Mouse (Mus musculus): ENCODE results near the gene Ntf5. TPM values are rescaled to one million over a fixed set of nuclear protein-coding genes. Genes with fewer than 3 reads are reported as not detected.

Ntf5 gene
- not detected in 2 replicates for polyA plus RNA-seq (2015; fragmentation: Nextera tagmentation; extraction: Ambion mirVana)

- Histone ChIP-seq H3K27ac (replicated peaks) (no peak within 1 kb of the TSS), H3K4me2 (peak within 1 kb of the TSS; percentile 82), H3K36me3 (no peaks in the 10 kb centered on the region), H3K4me1 (replicated peaks) (peaks cover 13% of the 10 kb centered on the region), H3K27me3 (peaks cover 100% of the 10 kb centered on the region), H3K4me3 (peak within 1 kb of the TSS; percentile 46), H3K9ac (peak within 1 kb of the TSS; percentile 68), H3K9me3 (no peaks in the 10 kb centered on the region)
- ATAC-seq (ENCODE audit: low read depth): peak; percentile 34
- 2% methylated on average over 45 of the region's 45 CpGs for WGBS
Observed at GRCm38 (mm10) chr7:45413113-45413863, at the start of gene Ntf5. Gene Ntf5 (plus strand): TSS chr7:45413695.

GRCm38 (mm10) chr7:45363983-45364382 lies 49.5 kb upstream of the Ntf5 start:
- H3K36me3 ChIP-seq: peaks cover 5% of the 10 kb centered on the region
- ATAC-seq (ENCODE audit: low read depth): no peak
- H3K4me3 ChIP-seq: no peak overlapping the region
- no peak overlapping the region for H3K4me2 ChIP-seq
- no peak overlapping the region for H3K9ac ChIP-seq
- H3K27me3 ChIP-seq: peaks cover 45% of the 10 kb centered on the region
- H3K27ac ChIP-seq (replicated peaks): no peak overlapping the region
- H3K4me1 ChIP-seq (replicated peaks): peaks cover 62% of the 10 kb centered on the region
- H3K9me3 ChIP-seq: no peaks in the 10 kb centered on the region
- 86% methylated on average over 2 of the region's 2 CpGs for WGBS

DNA sequence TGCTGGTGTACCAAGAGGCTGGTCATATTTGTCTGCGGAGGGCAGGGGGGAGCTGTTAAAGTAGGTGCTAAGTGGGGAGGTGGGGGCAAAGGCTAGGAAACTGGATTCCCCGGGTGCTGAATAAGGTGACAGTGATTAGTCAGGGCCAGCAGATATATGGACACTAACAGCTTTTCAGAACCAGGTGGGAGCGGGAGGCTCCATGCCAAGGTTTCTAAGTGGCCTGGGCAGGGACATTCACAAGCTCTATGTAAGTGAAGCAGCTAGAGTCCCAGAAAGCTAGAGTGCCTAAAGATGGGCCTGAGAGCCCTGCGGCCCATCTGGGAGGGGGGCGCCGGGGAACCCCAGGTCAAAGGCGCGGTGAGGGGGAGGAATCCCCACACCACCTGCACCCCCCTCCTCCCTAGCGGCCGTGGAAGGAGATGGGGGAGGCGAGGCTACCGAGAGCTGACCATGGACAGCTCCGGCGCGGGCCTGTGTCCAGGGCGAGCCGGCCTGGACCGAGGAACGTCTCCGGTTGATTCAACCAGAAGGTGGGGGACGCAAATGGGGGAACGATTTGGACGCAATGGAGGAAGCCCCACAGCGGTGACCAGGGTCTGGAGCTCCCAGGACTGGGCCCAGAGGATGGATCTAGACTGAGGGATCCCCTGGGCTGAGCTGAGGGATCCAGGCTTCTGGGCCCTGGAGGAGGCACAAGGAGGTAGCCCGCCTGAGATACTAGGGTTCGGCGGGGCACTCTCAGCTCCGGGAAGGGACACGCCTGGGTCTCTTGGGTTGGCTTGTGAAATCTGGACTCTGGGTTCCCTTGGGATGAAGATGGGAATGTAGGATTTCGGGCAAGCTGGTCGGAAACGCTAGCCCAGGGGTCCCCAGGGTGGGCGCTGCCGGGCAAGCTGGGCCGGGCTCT lies 47.5 kb upstream of the Ntf5 start:
- peaks cover 81% of the 10 kb centered on the region for H3K4me1 ChIP-seq (replicated peaks)

DNA sequence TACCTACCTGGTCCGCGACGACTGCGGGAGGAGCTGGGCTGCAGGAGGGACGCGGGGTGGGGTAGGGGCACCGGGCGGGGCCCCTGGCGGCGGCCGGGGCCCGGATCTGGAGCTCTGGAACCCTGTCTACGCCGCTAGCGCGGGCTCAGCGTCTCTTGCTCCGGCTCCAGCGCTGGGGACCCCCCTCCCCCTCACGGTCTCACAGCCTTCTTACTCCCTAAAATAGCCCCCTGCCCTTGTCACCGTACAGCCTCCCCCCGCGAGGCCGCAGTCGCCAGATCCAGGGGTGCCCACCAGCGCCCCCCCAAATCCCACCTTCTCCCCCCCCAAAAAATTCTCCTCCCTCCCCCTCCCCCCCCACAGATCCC lies 46.9 kb upstream of the Ntf5 start, which contains the start of gene Ppfia3:
TSS of gene Ppfia3 (minus strand) at position 368 of the 368 bp plus-strand sequence.
- peak within 1 kb of the TSS; percentile 82 for H3K4me3 ChIP-seq
- peak; percentile 41 for ATAC-seq (ENCODE audit: low read depth)
- H3K9ac ChIP-seq: peak within 1 kb of the TSS; percentile 95
- peaks cover 2% of the 10 kb centered on the region for H3K36me3 ChIP-seq
- 0% methylated on average over 26 of the region's 26 CpGs for WGBS
- peaks cover 80% of the 10 kb centered on the region for H3K4me1 ChIP-seq (replicated peaks)
- peak within 1 kb of the TSS; percentile 93 for H3K27ac ChIP-seq (replicated peaks)
- no peaks in the 10 kb centered on the region for H3K9me3 ChIP-seq
- H3K27me3 ChIP-seq: peaks cover 56% of the 10 kb centered on the region
- peak within 1 kb of the TSS; percentile 87 for H3K4me2 ChIP-seq

More for the DNA sequence above, 47.5 kb upstream of the Ntf5 start:
- Histone ChIP-seq H3K27ac (replicated peaks) (peak overlapping the region; percentile 83), H3K27me3 (peaks cover 56% of the 10 kb centered on the region), H3K9ac (peak overlapping the region; percentile 95), H3K4me3 (peak overlapping the region; percentile 82), H3K4me2 (peak overlapping the region; percentile 87), H3K9me3 (no peaks in the 10 kb centered on the region), H3K36me3 (no peaks in the 10 kb centered on the region)
- 3% methylated on average over 35 of the region's 35 CpGs for WGBS
- no peak for ATAC-seq (ENCODE audit: low read depth)

GRCm38 (mm10) chr7:45367020-45367880 lies 46.2 kb upstream of the Ntf5 start:
- Histone ChIP-seq H3K27ac (replicated peaks) (peak overlapping the region; percentile 93), H3K4me1 (replicated peaks) (peaks cover 74% of the 10 kb centered on the region), H3K9me3 (no peaks in the 10 kb centered on the region), H3K4me2 (peak overlapping the region; percentile 87), H3K27me3 (peaks cover 52% of the 10 kb centered on the region), H3K36me3 (peaks cover 9% of the 10 kb centered on the region), H3K4me3 (peak overlapping the region; percentile 82), H3K9ac (peak overlapping the region; percentile 95)
- peak; percentile 87 for ATAC-seq (ENCODE audit: low read depth)
- under 1% methylated on average over 68 of the region's 70 CpGs for WGBS

DNA sequence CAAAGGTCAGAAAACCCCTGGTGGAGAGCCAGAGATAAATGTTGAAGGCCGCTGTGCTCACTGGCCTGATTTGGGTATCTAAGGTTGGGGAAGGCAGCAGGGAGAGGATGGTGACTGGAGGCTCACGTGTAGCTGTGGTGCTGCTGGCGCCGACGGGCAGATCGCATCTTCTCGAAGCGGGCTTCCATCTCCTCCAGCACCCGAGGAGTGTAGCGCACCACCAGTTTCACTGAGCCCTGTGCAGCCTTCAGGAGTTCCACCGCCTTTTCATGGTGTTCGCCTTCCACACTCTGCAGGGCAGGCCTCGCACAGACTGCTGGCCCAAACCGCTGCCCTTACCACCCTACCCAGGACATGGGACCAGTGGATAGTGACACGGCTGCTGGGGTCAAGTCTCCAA lies 45.3 kb upstream of the Ntf5 start:
- H3K4me2 ChIP-seq: peak overlapping the region; percentile 87
- peak overlapping the region; percentile 93 for H3K27ac ChIP-seq (replicated peaks)
- H3K9ac ChIP-seq: peak overlapping the region; percentile 79
- H3K4me3 ChIP-seq: peak overlapping the region; percentile 82
- no peak for ATAC-seq (ENCODE audit: low read depth)
- H3K36me3 ChIP-seq: peaks cover 18% of the 10 kb centered on the region
- H3K9me3 ChIP-seq: no peaks in the 10 kb centered on the region
- H3K4me1 ChIP-seq (replicated peaks): peaks cover 66% of the 10 kb centered on the region
- 82% methylated on average over 15 of the region's 15 CpGs for WGBS
- H3K27me3 ChIP-seq: peaks cover 43% of the 10 kb centered on the region

DNA sequence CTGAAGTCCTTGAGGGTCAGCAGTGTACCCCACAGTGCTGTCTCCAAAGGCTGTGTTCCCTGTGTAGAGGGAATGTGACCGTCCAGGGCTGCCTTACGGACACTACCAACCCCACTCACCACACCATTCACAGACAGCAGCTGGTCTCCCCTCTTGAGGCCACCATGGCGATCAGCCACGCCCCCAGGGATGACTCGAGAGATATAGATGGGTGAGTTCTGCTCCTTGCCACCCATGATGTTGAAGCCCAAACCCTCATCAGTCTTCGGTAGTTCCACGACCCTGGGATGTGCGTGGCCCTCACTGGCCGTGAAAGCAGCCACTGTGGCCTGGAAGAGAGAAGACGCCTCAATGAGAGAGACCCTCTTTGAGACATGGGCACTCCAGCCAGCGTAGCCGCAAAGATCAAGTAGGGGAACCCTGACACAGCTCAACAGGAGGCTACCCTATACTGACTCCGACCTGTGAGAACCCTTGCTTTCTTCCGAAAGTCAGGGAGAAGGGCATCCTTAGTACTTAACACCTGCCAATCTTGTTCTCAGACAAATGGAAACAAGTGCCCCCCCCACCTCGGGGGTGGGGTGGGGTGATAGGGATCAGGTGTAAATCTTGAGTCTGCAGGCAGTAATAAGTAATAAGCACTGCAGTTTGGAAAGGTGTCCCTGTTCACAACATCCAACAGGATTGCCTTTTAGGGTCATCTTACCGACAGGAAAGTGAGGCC lies 44.3 kb upstream of the Ntf5 start:
- Histone ChIP-seq H3K4me3 (peak overlapping the region; percentile 45; the same call in 1 of the 2 replicates), H3K9ac (0 out of 2 replicates have a peak overlapping the region, but pooled peaks have one; percentile 70), H3K27me3 (peaks cover 34% of the 10 kb centered on the region), H3K27ac (replicated peaks) (no peak overlapping the region), H3K9me3 (no peaks in the 10 kb centered on the region), H3K4me1 (replicated peaks) (peaks cover 63% of the 10 kb centered on the region), H3K36me3 (peaks cover 28% of the 10 kb centered on the region), H3K4me2 (peak overlapping the region; percentile 89)
- WGBS: 75% methylated on average over 16 of the region's 16 CpGs
- no peak for ATAC-seq (ENCODE audit: low read depth)

DNA sequence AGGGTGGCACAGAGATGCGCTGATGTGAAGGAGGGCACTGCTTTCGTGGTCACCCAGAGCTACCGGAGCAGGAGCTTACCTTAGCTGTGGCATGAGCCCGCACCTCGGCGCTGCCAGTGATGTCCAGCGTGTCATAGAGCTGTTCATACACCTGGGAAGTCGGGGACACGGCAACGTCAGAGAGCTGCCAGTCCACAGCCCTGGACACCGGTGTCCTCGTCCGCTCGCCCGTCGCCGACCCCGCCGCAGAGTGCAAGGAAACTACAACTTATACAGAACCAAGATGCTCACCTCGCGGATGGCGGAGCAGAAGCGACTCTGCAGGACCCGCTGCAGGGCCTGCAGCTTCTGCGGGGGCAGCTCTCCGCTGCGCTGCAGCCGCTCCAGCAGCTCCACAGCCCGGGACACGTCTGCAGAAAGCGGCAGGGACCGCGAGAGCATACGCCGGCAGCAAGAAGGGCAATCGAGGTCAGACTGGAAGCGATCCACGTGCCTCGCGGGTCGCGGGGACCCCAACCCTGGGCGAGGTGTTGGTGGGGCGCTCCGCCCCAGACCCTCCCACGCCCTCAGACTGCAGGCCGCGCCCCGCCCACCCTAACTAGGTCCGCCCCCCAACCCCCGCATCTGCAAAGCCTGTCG lies 43.5 kb upstream of the Ntf5 start:
- peaks cover 55% of the 10 kb centered on the region for H3K4me1 ChIP-seq (replicated peaks)
- no peaks in the 10 kb centered on the region for H3K9me3 ChIP-seq
- H3K27me3 ChIP-seq: peaks cover 26% of the 10 kb centered on the region
- WGBS: 8% methylated on average over 52 of the region's 52 CpGs
- H3K36me3 ChIP-seq: peaks cover 34% of the 10 kb centered on the region
- peak overlapping the region; percentile 45 for H3K4me3 ChIP-seq
- peak overlapping the region; percentile 70 for H3K9ac ChIP-seq
- no peak for ATAC-seq (ENCODE audit: low read depth)
- H3K27ac ChIP-seq (replicated peaks): peak overlapping the region; percentile 6; the same call in 1 of the 2 replicates
- H3K4me2 ChIP-seq: peak overlapping the region; percentile 89

DNA sequence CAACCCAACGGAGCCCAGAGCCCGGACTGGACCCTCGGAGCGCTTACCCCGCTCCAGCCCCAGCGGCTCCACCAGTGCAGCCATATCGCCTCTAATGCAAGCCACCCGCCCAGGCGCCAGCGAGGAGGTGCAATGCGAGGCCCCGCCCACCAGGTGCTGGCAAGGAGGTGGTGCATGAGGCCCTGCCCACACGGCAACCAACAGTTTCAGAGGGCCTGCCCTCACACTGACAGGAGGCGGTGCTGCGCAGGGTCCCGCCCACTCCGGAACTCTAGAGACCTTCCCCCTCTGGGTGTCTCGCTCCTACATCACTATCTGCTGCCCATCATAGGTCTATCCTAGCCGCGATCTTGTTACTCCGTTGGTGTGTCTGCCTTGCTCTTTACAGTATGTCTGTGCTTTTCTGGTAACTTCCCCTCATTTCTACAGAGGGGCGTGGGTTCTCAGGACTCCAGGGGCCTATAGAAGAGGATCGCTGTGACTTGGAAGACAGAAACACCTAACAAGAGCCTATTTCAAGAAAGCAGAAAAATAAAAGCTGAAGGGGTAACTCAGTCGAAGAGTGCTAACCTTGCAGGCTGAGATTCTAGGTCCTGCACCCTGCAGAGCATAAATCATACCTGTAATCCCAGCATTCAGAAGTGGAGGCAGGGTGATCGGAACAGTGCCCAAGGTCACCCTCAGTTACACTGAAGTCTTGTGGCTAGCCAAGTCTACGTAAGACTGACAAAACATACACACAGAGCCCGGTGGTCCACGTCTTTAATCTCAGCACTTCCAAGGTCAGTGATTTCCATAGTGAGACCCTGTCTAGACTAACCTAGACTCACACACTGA lies 42.8 kb upstream of the Ntf5 start, which contains the start of gene Lin7b:
TSS of gene Lin7b (minus strand) at position 109 of the 837 bp plus-strand sequence.
- WGBS: 10% methylated on average over 28 of the region's 28 CpGs
- Histone ChIP-seq H3K27me3 (peaks cover 19% of the 10 kb centered on the region), H3K4me1 (replicated peaks) (peaks cover 48% of the 10 kb centered on the region), H3K4me3 (peak within 1 kb of the TSS; percentile 45), H3K4me2 (peak within 1 kb of the TSS; percentile 89), H3K36me3 (peaks cover 40% of the 10 kb centered on the region), H3K27ac (replicated peaks) (peak within 1 kb of the TSS; percentile 6; the same call in 1 of the 2 replicates), H3K9me3 (no peaks in the 10 kb centered on the region), H3K9ac (peak within 1 kb of the TSS; percentile 70)
- peak; percentile 32 for ATAC-seq (ENCODE audit: low read depth)

DNA sequence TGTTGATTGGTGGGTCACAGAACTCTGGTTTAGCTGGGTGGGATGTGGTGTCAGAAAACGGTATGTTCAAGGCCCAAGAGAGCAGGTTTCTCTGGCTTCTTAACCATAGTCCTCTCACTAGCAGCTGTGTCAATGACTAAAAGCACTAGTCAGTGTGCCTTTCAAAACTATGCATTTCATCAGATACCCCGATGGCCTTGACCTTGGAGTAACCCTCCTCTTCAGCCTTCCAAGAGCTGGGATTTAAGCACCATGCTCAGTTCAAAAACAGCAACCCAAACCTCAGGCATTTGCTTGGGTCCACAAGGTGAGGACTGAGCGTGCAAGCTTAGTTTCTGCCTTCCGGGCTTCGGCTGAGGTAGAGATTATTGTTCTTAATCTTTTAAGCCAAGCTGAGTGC lies 41.1 kb upstream of the Ntf5 start:
- WGBS: 90% methylated on average over 5 of the region's 5 CpGs
- H3K36me3 ChIP-seq: peaks cover 57% of the 10 kb centered on the region
- H3K4me3 ChIP-seq: no peak overlapping the region
- H3K9me3 ChIP-seq: no peaks in the 10 kb centered on the region
- peaks cover 19% of the 10 kb centered on the region for H3K27me3 ChIP-seq
- H3K9ac ChIP-seq: no peak overlapping the region
- peaks cover 40% of the 10 kb centered on the region for H3K4me1 ChIP-seq (replicated peaks)
- no peak overlapping the region for H3K27ac ChIP-seq (replicated peaks)
- no peak overlapping the region for H3K4me2 ChIP-seq
- ATAC-seq (ENCODE audit: low read depth): no peak
